Mouse (Mus musculus): ENCODE results near the gene Olfr1392.

DNA sequence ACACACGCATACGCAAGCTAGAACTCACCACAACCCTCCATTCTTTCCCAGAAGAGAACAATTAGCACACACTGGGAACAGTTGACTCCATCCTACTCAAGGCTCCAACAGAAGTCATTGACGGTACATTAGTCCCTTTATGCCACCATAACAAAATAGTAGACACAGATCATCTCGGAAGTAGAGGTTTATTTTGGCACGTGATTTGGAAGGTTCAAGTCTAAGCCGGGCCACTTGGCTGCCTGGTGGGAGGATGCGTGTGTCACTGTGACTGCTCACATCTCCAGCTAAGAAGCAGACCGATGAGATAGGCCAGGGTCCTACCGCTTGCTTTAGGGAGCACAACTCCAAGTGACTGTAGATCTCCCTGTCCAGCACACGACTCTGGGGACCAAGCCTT is 17.8 kb upstream of the Olfr1392 start:
- TF ChIP-seq CTCF (IDR thresholded peaks at IDR 0.05; ENCODE audit: borderline replicate concordance, control insufficient read depth, extremely low read depth, insufficient read depth, low read length, poor library complexity) (no peak), POLR2A (IDR thresholded peaks at IDR 0.05; ENCODE audit: control insufficient read depth, extremely low read depth, insufficient read depth, low read length, poor library complexity) (no peak)

Measured in thymus, adult 2 months (tissue).